Mouse (Mus musculus) spleen, postnatal 4 days (tissue): Measurements from ENCODE around the gene Mettl14.
"Not testable (repeated sequence)": the region's sequence is repeated elsewhere in the genome, so short reads cannot be mapped to it uniquely, and the experiment has no call there.

Experiments
- DNase-seq, 2 experiments: peaks; one replicate each; pipeline ENCODE4 v3.0.0; 2022; ENCODE audit warnings: low spot score in 2 of 2

The Mettl14 gene

GRCm38 (mm10) chr3:123366820-123367219 lies 19.1 kb downstream of the Mettl14 start:
- not testable (repeated sequence) for DNase-seq

- DNase-seq, result no peak
Observed at GRCm38 (mm10) chr3:123356377-123356991, 29.4 kb downstream of the Mettl14 start.

GRCm38 (mm10) chr3:123354388-123354787 lies 31.5 kb downstream of the Mettl14 start:
- no peak for DNase-seq

- no peak for DNase-seq
Observed at GRCm38 (mm10) chr3:123353661-123354060, 32.2 kb downstream of the Mettl14 start.

- DNase-seq, result no peak
Observed at GRCm38 (mm10) chr3:123353183-123353582, 32.7 kb downstream of the Mettl14 start.

- no peak for DNase-seq
Observed at GRCm38 (mm10) chr3:123351519-123351918, 34.4 kb downstream of the Mettl14 start.

GRCm38 (mm10) chr3:123350602-123351001 lies 35.3 kb downstream of the Mettl14 start:
- no peak for DNase-seq

- DNase-seq, result no peak
Observed at GRCm38 (mm10) chr3:123348080-123348802, 37.7 kb downstream of the Mettl14 start.

- no peak for DNase-seq
Observed at GRCm38 (mm10) chr3:123343690-123344089, 42.2 kb downstream of the Mettl14 start.

GRCm38 (mm10) chr3:123341049-123341448 lies 44.9 kb downstream of the Mettl14 start:
- DNase-seq, result no peak

GRCm38 (mm10) chr3:123338666-123339195 lies 47.2 kb downstream of the Mettl14 start:
- no peak for DNase-seq

- DNase-seq, result no peak
Observed at GRCm38 (mm10) chr3:123337853-123338252, 48.1 kb downstream of the Mettl14 start.

- DNase-seq, result no peak
Observed at GRCm38 (mm10) chr3:123336951-123337350, 49.0 kb downstream of the Mettl14 start.

GRCm38 (mm10) chr3:123336455-123336854 lies 49.5 kb downstream of the Mettl14 start:
- DNase-seq, result no peak

GRCm38 (mm10) chr3:123335480-123335879 lies 50.4 kb downstream of the Mettl14 start:
- DNase-seq, result no peak

- no peak for DNase-seq
Observed at GRCm38 (mm10) chr3:123334947-123335346, 51.0 kb downstream of the Mettl14 start.

- no peak for DNase-seq
Observed at GRCm38 (mm10) chr3:123333055-123333424, 52.9 kb downstream of the Mettl14 start.

- no peak for DNase-seq
Observed at GRCm38 (mm10) chr3:123332330-123333054, 53.4 kb downstream of the Mettl14 start.

- no peak for DNase-seq
Observed at GRCm38 (mm10) chr3:123330221-123330620, 55.7 kb downstream of the Mettl14 start.

GRCm38 (mm10) chr3:123329251-123329650 lies 56.7 kb downstream of the Mettl14 start:
- no peak for DNase-seq

- DNase-seq, result no peak
Observed at GRCm38 (mm10) chr3:123324326-123324725, 61.6 kb downstream of the Mettl14 start.

- DNase-seq, result no peak
Observed at GRCm38 (mm10) chr3:123322147-123322546, 63.8 kb downstream of the Mettl14 start.

- no peak for DNase-seq
Observed at GRCm38 (mm10) chr3:123321612-123322011, 64.3 kb downstream of the Mettl14 start.
